Mouse (Mus musculus) E14TG2a.4 (cell line): Measurements from ENCODE around the gene C2cd4b.

Source experiments
- CTCF ChIP-seq: conservative IDR thresholded peaks from 2 replicates; pipeline ENCODE4 v1.5.1; 2014; ENCODE audit warnings: low read length
- POU5F1 ChIP-seq: IDR thresholded peaks from 2 replicates; pipeline ENCODE4 v1.6.1; 2014; ENCODE audit warnings: low read length, borderline replicate concordance

DNA sequence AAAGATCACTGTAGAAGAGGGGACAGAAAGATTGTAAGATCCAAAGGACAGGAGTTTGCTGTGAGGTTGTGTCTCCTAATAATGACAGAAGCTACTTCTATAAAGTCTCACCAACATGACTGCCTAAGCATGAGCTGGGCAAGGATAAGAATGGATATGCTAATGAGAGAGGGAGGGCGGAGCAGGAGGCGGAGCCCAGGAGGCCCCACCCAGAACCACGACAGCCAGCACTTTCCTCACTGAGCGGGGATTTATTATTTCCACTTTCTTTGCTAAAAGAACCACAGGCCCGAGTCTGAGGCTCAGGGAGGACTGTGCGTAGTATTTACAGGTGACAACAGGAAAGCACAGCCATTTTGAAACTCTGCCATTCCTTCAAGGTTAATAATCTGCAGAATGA lies 28.4 kb downstream of the C2cd4b start:
- TF ChIP-seq CTCF (no peak), POU5F1 (no peak)
